Mouse (Mus musculus): ENCODE measurements around the gene Rgs10. TPM values are rescaled to one million over a fixed set of nuclear protein-coding genes. Genes with fewer than 3 reads are reported as not detected.

Gene Rgs10
- polyA plus RNA-seq (2015; fragmentation: Nextera tagmentation; extraction: Ambion mirVana), result 68.5 and 68.8 TPM in 2 replicates

GRCm38 (mm10) chr7:128417930-128418779 is at the start of gene Rgs10:
TSS of gene Rgs10 (minus strand) at chr7:128418758.

DNA sequence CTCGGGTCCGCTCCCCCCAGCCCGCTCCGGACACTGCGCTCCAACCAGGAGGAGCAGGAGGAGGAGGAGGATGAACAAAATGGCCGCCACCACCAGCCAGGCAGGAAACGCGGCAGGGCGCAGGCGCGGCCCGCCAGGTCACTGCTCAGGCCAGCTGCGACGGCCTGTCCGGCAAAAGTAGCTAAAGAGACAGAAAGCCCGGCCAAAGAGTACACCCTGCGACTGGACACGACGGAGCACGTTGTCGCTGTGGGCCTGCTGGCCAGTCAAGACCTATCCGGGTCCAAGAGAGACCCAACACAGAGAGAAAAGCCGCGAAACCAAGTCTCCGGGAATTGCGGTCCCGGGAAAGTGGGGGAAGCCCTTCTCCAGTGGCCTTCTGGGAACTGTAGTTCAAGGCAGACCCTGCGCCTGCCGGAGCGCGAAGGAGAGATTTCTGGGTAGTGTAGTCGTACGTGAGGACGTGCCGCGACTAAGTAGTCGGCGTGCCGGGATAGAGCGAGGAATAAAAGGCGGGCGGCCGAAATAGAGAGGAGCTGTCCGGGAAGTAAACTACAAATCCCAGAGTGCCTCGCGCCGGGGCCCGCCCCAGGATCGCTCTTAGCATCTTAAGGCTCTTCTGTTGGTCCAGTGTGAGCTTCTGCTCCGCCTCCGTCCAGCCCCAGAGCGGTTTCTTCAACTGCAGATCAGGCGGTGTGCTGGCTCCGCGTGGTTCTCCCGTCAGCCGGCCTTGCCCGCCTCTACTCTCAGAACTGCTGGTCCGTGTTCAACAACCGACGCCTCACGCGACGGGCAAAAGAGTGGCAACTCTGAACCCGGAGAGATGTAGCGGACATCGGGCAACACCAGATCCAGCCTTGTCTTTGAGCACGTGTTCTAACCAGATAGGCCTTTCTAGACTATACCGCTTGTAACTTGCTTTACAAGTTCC is 43.0 kb upstream of the Rgs10 start, which contains the start of gene Tial1:
Gene Tial1, minus strand, starts transcription at position 433 of the 931 bp plus-strand sequence.

Other genes starting within 250 kb of the Rgs10 start
- 0.88 and 1.3 TPM in 2 replicates for gene Cox6a2, start 212.4 kb downstream of the Rgs10 start, polyA plus RNA-seq (2015; fragmentation: Nextera tagmentation; extraction: Ambion mirVana)
- gene Armc5, start 181.4 kb downstream of the Rgs10 start, polyA plus RNA-seq (2015; fragmentation: Nextera tagmentation; extraction: Ambion mirVana), result 9.4 and 10.8 TPM in 2 replicates
- 2.2 and 3.9 TPM in 2 replicates for gene 9130023H24Rik, start 180.7 kb downstream of the Rgs10 start, polyA plus RNA-seq (2015; fragmentation: Nextera tagmentation; extraction: Ambion mirVana)
- gene Tgfb1i1, start 171.9 kb downstream of the Rgs10 start, polyA plus RNA-seq (2015; fragmentation: Nextera tagmentation; extraction: Ambion mirVana), result 32.3 and 33.7 TPM in 2 replicates
- 3.0 and 3.6 TPM in 2 replicates for gene Slc5a2, start 153.1 kb downstream of the Rgs10 start, polyA plus RNA-seq (2015; fragmentation: Nextera tagmentation; extraction: Ambion mirVana)
- gene BC017158, start 120.6 kb downstream of the Rgs10 start, polyA plus RNA-seq (2015; fragmentation: Nextera tagmentation; extraction: Ambion mirVana), result 17.1 and 17.8 TPM in 2 replicates
- 25.8 and 29.2 TPM in 2 replicates for gene Tial1, start 43.0 kb upstream of the Rgs10 start, polyA plus RNA-seq (2015; fragmentation: Nextera tagmentation; extraction: Ambion mirVana)
- 4.3 and 5.8 TPM in 2 replicates for gene Bag3, start 104.9 kb upstream of the Rgs10 start, polyA plus RNA-seq (2015; fragmentation: Nextera tagmentation; extraction: Ambion mirVana)
- 8.2 and 10.1 TPM in 2 replicates for gene Inpp5f, start 192.6 kb upstream of the Rgs10 start, polyA plus RNA-seq (2015; fragmentation: Nextera tagmentation; extraction: Ambion mirVana)